Mouse (Mus musculus): ENCODE data around the gene Zfp114.

GRCm38 (mm10) chr7:24174618-24175336 lies at the start of gene Zfp114:
- TF ChIP-seq CTCF (IDR thresholded peaks at IDR 0.05) (peak; percentile 28), EP300 (IDR thresholded peaks at IDR 0.05) (no peak)

Measured in lung, postnatal 0 days (tissue).